Mouse (Mus musculus): ENCODE results near the gene Cdkn3.

GRCm38 (mm10) chr14:46787454-46787786, 27.1 kb downstream of the Cdkn3 start:
- no peak for TF ChIP-seq CTCF (IDR thresholded peaks at IDR 0.05; ENCODE audit: low read depth)
- TF ChIP-seq EP300 (IDR thresholded peaks at IDR 0.05; ENCODE audit: low read depth) = no peak
